Mouse (Mus musculus): ENCODE measurements around the gene Grifin. TPM values are rescaled to one million over a fixed set of nuclear protein-coding genes. Genes with fewer than 3 reads are reported as not detected.

The Grifin gene
- total and polyA plus RNA-seq, 3 experiments: not detected

DNA sequence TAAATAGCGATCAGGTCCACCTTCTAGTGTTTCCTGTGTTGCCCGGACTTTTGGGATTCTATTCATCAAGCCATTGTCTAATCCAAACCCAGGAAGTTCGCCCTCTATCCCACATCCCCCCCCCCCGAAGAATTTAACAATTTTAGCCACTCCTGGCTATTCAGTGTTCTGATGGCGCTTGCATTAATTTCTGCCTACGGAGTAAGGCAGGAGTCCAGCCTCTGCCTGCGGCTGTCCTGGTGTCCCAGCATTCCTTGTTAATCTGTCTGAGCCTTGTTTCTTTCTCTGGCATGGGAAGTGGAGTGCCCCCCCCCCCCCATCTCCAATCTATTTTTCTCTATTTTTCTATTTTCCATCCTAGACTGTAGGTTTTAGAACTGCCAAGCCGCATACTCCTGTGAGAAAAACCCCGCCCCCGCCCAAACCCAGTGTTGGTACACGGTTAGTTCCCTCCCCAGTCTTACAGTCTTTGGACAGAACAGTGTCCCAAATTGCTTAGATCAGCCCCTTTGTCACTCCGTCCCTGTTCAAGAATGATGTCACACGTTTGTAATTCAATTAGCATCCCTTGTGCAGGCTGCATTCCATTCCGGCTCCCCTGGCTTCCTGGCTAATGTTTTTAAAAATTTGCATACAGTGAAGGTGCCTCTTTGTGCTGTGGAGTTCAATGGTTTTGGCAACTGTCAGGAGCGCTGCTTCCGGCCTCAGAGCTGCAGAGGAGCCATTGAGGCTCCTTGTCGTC lies 15.4 kb downstream of the Grifin start:
- DNase-seq: no peak

DNA sequence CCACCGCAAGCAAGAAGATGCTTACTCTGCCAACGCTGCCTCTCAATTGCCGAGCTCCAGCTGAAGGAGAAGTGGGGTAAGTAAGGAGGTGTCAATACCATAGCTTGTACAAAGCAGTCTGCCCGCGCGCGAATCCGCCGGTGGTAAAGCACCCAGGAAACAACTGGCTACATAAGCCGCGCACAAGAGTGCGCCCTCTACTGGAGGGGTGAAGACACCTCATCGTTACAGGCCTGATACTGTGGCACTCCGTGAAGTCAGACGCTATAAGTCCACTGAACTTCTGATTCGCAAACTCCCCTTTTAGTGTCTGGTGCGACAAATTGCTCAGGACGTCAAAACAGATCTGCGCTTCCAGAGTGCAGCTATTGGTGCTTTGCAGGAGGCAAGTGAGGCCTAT lies 18.5 kb downstream of the Grifin start:
- no peak for DNase-seq

- no peak for DNase-seq
These were observed 19.2 kb downstream of the Grifin start for GRCm38 (mm10) chr5:140545651-140546050.

GRCm38 (mm10) chr5:140542811-140543575 lies 21.9 kb downstream of the Grifin start:
- no peak for DNase-seq

GRCm38 (mm10) chr5:140540106-140540505 lies 24.8 kb downstream of the Grifin start:
- DNase-seq: peak; percentile 76

DNA sequence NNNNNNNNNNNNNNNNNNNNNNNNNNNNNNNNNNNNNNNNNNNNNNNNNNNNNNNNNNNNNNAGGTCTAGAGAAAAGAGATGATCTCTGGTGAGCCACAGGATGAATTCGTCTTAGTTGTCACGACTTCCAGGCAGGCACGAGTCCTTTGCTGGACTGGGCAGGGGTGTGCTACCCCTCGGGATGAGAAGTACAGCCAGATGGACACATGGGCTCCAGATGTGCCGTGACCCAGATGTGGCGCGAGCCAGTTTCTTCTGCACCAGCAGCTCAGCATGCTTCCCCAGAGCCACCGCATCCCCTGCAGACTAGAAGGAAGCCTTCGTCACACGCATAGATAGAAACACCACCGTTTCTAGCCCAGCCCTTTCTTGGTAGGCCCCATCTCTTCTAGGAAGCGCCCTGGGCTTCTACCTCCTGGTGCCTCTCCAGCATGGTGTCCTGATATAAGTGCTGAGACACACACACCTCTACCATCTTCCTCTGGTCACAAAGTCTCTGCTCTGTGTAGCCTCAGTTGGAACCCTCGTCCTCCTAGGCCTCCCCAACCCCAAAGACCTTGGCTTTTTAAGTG lies 26.7 kb downstream of the Grifin start:
- DNase-seq: no peak

DNA sequence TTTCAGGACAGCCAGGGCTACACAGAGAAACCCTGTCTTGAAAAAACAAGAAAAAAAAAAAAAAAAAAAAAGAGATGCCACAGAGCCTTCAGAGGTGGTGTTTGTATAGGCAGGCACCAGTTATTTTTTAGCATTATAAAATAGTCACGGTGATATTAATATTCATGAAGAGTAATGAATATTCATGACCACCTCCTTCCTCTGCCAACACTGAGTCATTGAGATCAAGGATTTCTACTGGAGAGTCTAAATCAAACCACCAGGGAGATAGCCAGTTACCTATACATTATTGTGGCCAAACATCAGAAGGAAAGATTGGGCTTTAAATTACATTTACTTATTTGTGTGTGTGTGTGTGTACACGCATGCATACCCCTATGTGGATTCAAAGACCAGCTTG lies 38.1 kb downstream of the Grifin start:
- no peak for DNase-seq

DNA sequence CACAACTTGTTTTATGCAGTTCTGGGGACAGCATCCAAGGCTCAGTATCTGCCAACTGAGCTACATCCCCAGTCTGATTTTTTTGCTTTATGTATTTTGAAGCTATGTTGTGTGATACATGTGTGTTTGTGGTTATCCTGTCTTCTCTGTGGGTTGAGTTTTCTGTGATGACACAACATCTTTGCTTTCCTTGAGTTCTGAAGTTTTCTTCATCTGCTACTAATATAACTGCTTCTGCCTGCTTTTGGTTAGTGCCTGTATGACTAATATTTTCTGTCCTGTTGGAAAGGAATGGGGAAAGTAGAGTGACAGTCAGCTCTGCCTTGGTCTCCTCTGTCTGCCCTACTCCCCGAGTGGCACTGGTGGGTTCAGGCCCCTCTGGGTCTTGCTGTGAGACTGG lies 43.7 kb downstream of the Grifin start:
- no peak for DNase-seq

GRCm38 (mm10) chr5:140517921-140518230 lies 47.0 kb downstream of the Grifin start:
- no peak for DNase-seq

- no peak for DNase-seq
These were observed 47.5 kb downstream of the Grifin start for GRCm38 (mm10) chr5:140517159-140517920.

- DNase-seq: no peak
These were observed 49.9 kb downstream of the Grifin start for GRCm38 (mm10) chr5:140514799-140515486.

- DNase-seq: no peak
These were observed 51.0 kb downstream of the Grifin start for GRCm38 (mm10) chr5:140513921-140514320.

Other genes starting within 250 kb of the Grifin start
- 10 to 100 TPM; 12.4 to 20.5 TPM for gene Mad1l1, start 243.5 kb downstream of the Grifin start, total RNA-seq (2021)
- 15.8 and 21.0 TPM in 2 replicates for gene Mad1l1, start 243.5 kb downstream of the Grifin start, polyA plus RNA-seq (2012; rRNA removed)
- 10 to 100 TPM; 15.0 to 18.2 TPM for gene Nudt1, start 243.4 kb downstream of the Grifin start, total RNA-seq (2021)
- 5.1 and 6.3 TPM in 2 replicates for gene Nudt1, start 243.4 kb downstream of the Grifin start, polyA plus RNA-seq (2012; rRNA removed)
- 10 to 100 TPM in 1 of 2 experiments, 1 to 10 TPM in 1; 9.2 to 22.6 TPM for gene Mrm2, start 233.2 kb downstream of the Grifin start, total RNA-seq (2021)
- gene Mrm2, start 233.2 kb downstream of the Grifin start, polyA plus RNA-seq (2012; rRNA removed): 9.6 and 10.1 TPM in 2 replicates
- 10 to 100 TPM; 13.9 to 19.1 TPM for gene Snx8, start 175.8 kb downstream of the Grifin start, total RNA-seq (2021)
- 12.4 and 12.8 TPM in 2 replicates for gene Snx8, start 175.8 kb downstream of the Grifin start, polyA plus RNA-seq (2012; rRNA removed)
- gene Eif3b, start 145.7 kb downstream of the Grifin start, total RNA-seq (2021): 100 to 1,000 TPM; 161 to 186 TPM
- 86.3 and 128 TPM in 2 replicates for gene Eif3b, start 145.7 kb downstream of the Grifin start, polyA plus RNA-seq (2012; rRNA removed)
- gene Gm4869, start 119.4 kb downstream of the Grifin start, total RNA-seq (2021): under 1 TPM; 0.10 to 0.14 TPM
- gene Gm4869, start 119.4 kb downstream of the Grifin start, polyA plus RNA-seq (2012; rRNA removed): 0.03 and 0.10 TPM in 2 replicates
- 10 to 100 TPM in 1 of 2 experiments, 1 to 10 TPM in 1; 9.7 to 17.4 TPM for gene Chst12, start 59.5 kb downstream of the Grifin start, total RNA-seq (2021)
- 16.6 and 16.7 TPM in 2 replicates for gene Chst12, start 59.5 kb downstream of the Grifin start, polyA plus RNA-seq (2012; rRNA removed)
- gene Lfng, start 42.2 kb upstream of the Grifin start, total RNA-seq (2021): 10 to 100 TPM in 1 of 2 experiments, 1 to 10 TPM in 1; 9.5 to 14.5 TPM
- 59.0 and 60.2 TPM in 2 replicates for gene Lfng, start 42.2 kb upstream of the Grifin start, polyA plus RNA-seq (2012; rRNA removed)
- gene Ttyh3, start 84.0 kb upstream of the Grifin start, total RNA-seq (2021): 10 to 100 TPM; 48.6 to 95.9 TPM
- gene Ttyh3, start 84.0 kb upstream of the Grifin start, polyA plus RNA-seq (2012; rRNA removed): 185 and 217 TPM in 2 replicates
- 10 to 100 TPM; 13.5 to 23.5 TPM for gene Iqce, start 137.3 kb upstream of the Grifin start, total RNA-seq (2021)
- 19.3 and 19.6 TPM in 2 replicates for gene Iqce, start 137.3 kb upstream of the Grifin start, polyA plus RNA-seq (2012; rRNA removed)
- gene Brat1, start 139.9 kb upstream of the Grifin start, total RNA-seq (2021): 10 to 100 TPM; 16.9 to 18.8 TPM
- gene Brat1, start 139.9 kb upstream of the Grifin start, polyA plus RNA-seq (2012; rRNA removed): 42.9 and 46.4 TPM in 2 replicates
- 1 to 10 TPM in 1 of 2 experiments, under 1 TPM in 1; 0.52 to 1.1 TPM for gene Amz1, start 159.1 kb upstream of the Grifin start, total RNA-seq (2021)
- gene Amz1, start 159.1 kb upstream of the Grifin start, polyA plus RNA-seq (2012; rRNA removed): 1.5 and 1.6 TPM in 2 replicates